Comparison of ENCODE assay signal across 22 mouse cellular contexts in genomic region chr2:148763648-148764388, GRCm38 (mm10). TPM values are rescaled to one million over a fixed set of nuclear protein-coding genes. Genes with fewer than 3 reads are reported as not detected.
DNase-seq lines count a peak whose midpoint lies in the region; ATAC-seq lines count a peak whose summit lies in the region.
"Had no signal": no experiment of that assay in that cellular context is flagged by ENCODE, and none has a peak within 500 bp of the region (broad histone marks: within the 10 kb centered on the region; RNA-seq: fewer than 3 reads in every experiment).

No protein-coding gene starts in this region.

- H3K4me2 ChIP-seq in liver, embryonic 16.5 days (ENCODE audit: low read depth, low read length): no peak overlapping the region
- no peak overlapping the region for H3K4me2 ChIP-seq in hindbrain, embryonic 11.5 days (replicated peaks; ENCODE audit: low read depth, low read length)
- H3K4me2 ChIP-seq: embryonic facial prominence, embryonic 13.5 days; forebrain, embryonic 12.5 days; midbrain, embryonic 11.5 days had no signal

- no peak overlapping the region for H3K27ac ChIP-seq in liver, embryonic 16.5 days (ENCODE audit: low read length)
- no peak overlapping the region for H3K27ac ChIP-seq in hindbrain, embryonic 11.5 days (ENCODE audit: low read depth, low read length)
- no peak overlapping the region for H3K27ac ChIP-seq in embryonic facial prominence, embryonic 10.5 days (replicated peaks)
- H3K27ac ChIP-seq: embryonic facial prominence, embryonic 13.5 days; forebrain, embryonic 12.5 days; heart, adult 2 months; liver, embryonic 14.5 days had no signal

- no peak for DNase-seq in liver
- peak; percentile 65 to 68 for DNase-seq in lung, adult 18-20 months
- no peak for DNase-seq in hindbrain, embryonic 11.5 days (ENCODE audit: low spot score)
- DNase-seq in embryonic facial prominence, embryonic 10.5 days (ENCODE audit: low spot score): no peak
- DNase-seq: adrenal gland, adult 2 months; cerebellum, adult 9-11 months; heart, adult 2 months; kidney, postnatal 14 days; layer of hippocampus, adult 9-11 months; right cerebral cortex, postnatal 14 days; thymus, postnatal 25 days had no signal

- H3K9ac ChIP-seq in liver, embryonic 16.5 days (ENCODE audit: low read depth, low read length): no peak overlapping the region
- no peak overlapping the region for H3K9ac ChIP-seq in hindbrain, embryonic 11.5 days (ENCODE audit: low read depth, low read length)
- H3K9ac ChIP-seq: embryonic facial prominence, embryonic 13.5 days; forebrain, embryonic 12.5 days; liver, embryonic 14.5 days had no signal

- ATAC-seq in liver, embryonic 16.5 days (ENCODE audit: low read depth): peak; percentile 11; the same call in 1 of the 2 replicates
- ATAC-seq in megakaryocyte progenitor cell, adult 5-6 weeks (replicated peaks; ENCODE audit: poor library complexity): peak; percentile 92
- ATAC-seq in erythroblast, adult 5-6 weeks (replicated peaks; ENCODE audit: low FRiP score, poor library complexity, severe bottlenecking): no peak
- ATAC-seq in hindbrain, embryonic 11.5 days (ENCODE audit: low FRiP score): no peak

- H3K9me3 ChIP-seq in liver, embryonic 16.5 days (replicated peaks; ENCODE audit: control insufficient read depth, low read length): no peaks in the 10 kb centered on the region
- no peaks in the 10 kb centered on the region for H3K9me3 ChIP-seq in hindbrain, embryonic 11.5 days (ENCODE audit: control insufficient read depth, low read length)
- no peaks in the 10 kb centered on the region for H3K9me3 ChIP-seq in embryonic facial prominence, embryonic 10.5 days
- H3K9me3 ChIP-seq: embryonic facial prominence, embryonic 13.5 days; forebrain, embryonic 12.5 days had no signal

- no peak overlapping the region for H3K4me3 ChIP-seq in liver, embryonic 16.5 days (ENCODE audit: low read depth, low read length)
- H3K4me3 ChIP-seq in hindbrain, embryonic 11.5 days (ENCODE audit: low read depth, low read length): no peak overlapping the region
- no peak overlapping the region for H3K4me3 ChIP-seq in embryonic facial prominence, embryonic 10.5 days
- H3K4me3 ChIP-seq: embryonic facial prominence, embryonic 13.5 days; forebrain, embryonic 12.5 days; heart, adult 2 months had no signal

- H3K36me3 ChIP-seq in liver, embryonic 16.5 days (ENCODE audit: control insufficient read depth, insufficient read depth): no peaks in the 10 kb centered on the region
- no peaks in the 10 kb centered on the region for H3K36me3 ChIP-seq in hindbrain, embryonic 11.5 days (ENCODE audit: control insufficient read depth, insufficient read depth, low read length)
- H3K36me3 ChIP-seq in embryonic facial prominence, embryonic 10.5 days (replicated peaks): no peaks in the 10 kb centered on the region
- H3K36me3 ChIP-seq: embryonic facial prominence, embryonic 13.5 days; forebrain, embryonic 12.5 days had no signal

- WGBS in liver, embryonic 16.5 days (ENCODE audit: insufficient replicate concordance): 80% methylated on average over 1 of the region's 1 CpGs
- WGBS in hindbrain, embryonic 11.5 days: 92% methylated on average over 1 of the region's 1 CpGs
- WGBS in embryonic facial prominence, embryonic 10.5 days: 88% methylated on average over 1 of the region's 1 CpGs

- H3K4me1 ChIP-seq in liver, embryonic 16.5 days (ENCODE audit: control insufficient read depth, low read depth, low read length): no peaks in the 10 kb centered on the region
- H3K4me1 ChIP-seq in hindbrain, embryonic 11.5 days (replicated peaks; ENCODE audit: control insufficient read depth, insufficient read depth, low read length): no peaks in the 10 kb centered on the region
- H3K4me1 ChIP-seq in embryonic facial prominence, embryonic 10.5 days: no peaks in the 10 kb centered on the region
- H3K4me1 ChIP-seq: embryonic facial prominence, embryonic 13.5 days; forebrain, embryonic 12.5 days had no signal

- no peaks in the 10 kb centered on the region for H3K27me3 ChIP-seq in liver, embryonic 16.5 days (ENCODE audit: control insufficient read depth, insufficient read depth, low read depth, low read length)
- H3K27me3 ChIP-seq in hindbrain, embryonic 11.5 days (ENCODE audit: control insufficient read depth, insufficient read depth, low read length): no peaks in the 10 kb centered on the region
- no peaks in the 10 kb centered on the region for H3K27me3 ChIP-seq in embryonic facial prominence, embryonic 10.5 days (replicated peaks; ENCODE audit: low read depth, poor library complexity, severe bottlenecking)
- H3K27me3 ChIP-seq: embryonic facial prominence, embryonic 13.5 days; forebrain, embryonic 12.5 days had no signal

RNA-seq across cellular contexts. Expression of gene Cst11, which starts 7.5 kb away (rescaled TPM):
- not detected in 2 replicates for polyA plus RNA-seq in liver, embryonic 16.5 days (2015; fragmentation: Nextera tagmentation; extraction: Ambion mirVana)
- not detected in 2 replicates for total RNA-seq in megakaryocyte progenitor cell, adult 5-6 weeks (2015)
- total RNA-seq in megakaryocyte progenitor cell, adult 5-6 weeks (2017): not detected in 2 replicates
- not detected in 2 replicates for total RNA-seq in erythroblast, adult 5-6 weeks (2015; ENCODE audit: low replicate concordance)
- total RNA-seq in erythroblast, adult 5-6 weeks (2017; ENCODE audit: low replicate concordance): not detected in 2 replicates
- polyA plus RNA-seq in hindbrain, embryonic 11.5 days (2014; fragmentation: Nextera tagmentation; extraction: Ambion mirVana): not detected in 2 replicates
- not detected in 2 replicates for polyA plus RNA-seq in embryonic facial prominence, embryonic 10.5 days (2016; fragmentation: Nextera tagmentation; extraction: Ambion mirVana)
- total RNA-seq: adrenal gland, adult 2 months; heart, adult 2 months; heart, postnatal 25 days; left cerebral cortex, postnatal 14 days had no signal
- polyA plus RNA-seq: adrenal gland, adult 2 months; embryonic facial prominence, embryonic 13.5 days; forebrain, embryonic 12.5 days; heart, adult 2 months; intestine, embryonic 14.5 days; liver, embryonic 14.5 days; midbrain, embryonic 11.5 days; stomach, embryonic 14.5 days had no signal

RNA-seq across cellular contexts. Expression of gene Cstl1, which starts 13.7 kb away (rescaled TPM):
- not detected in 2 replicates for polyA plus RNA-seq in liver, embryonic 16.5 days (2015; fragmentation: Nextera tagmentation; extraction: Ambion mirVana)
- not detected in 2 replicates for total RNA-seq in megakaryocyte progenitor cell, adult 5-6 weeks (2015)
- not detected in 2 replicates for total RNA-seq in megakaryocyte progenitor cell, adult 5-6 weeks (2017)
- total RNA-seq in erythroblast, adult 5-6 weeks (2015; ENCODE audit: low replicate concordance): not detected in 2 replicates
- total RNA-seq in erythroblast, adult 5-6 weeks (2017; ENCODE audit: low replicate concordance): not detected in 2 replicates
- polyA plus RNA-seq in hindbrain, embryonic 11.5 days (2014; fragmentation: Nextera tagmentation; extraction: Ambion mirVana): 0.32 TPM in 1 of 2 replicates, not detected in the other
- polyA plus RNA-seq in embryonic facial prominence, embryonic 10.5 days (2016; fragmentation: Nextera tagmentation; extraction: Ambion mirVana): not detected in 2 replicates
- total RNA-seq: heart, adult 2 months; heart, postnatal 25 days; left cerebral cortex, postnatal 14 days had no signal
- polyA plus RNA-seq: adrenal gland, adult 2 months; embryonic facial prominence, embryonic 13.5 days; forebrain, embryonic 12.5 days; heart, adult 2 months; intestine, embryonic 14.5 days; liver, embryonic 14.5 days; midbrain, embryonic 11.5 days; stomach, embryonic 14.5 days had no signal

RNA-seq across cellular contexts. Expression of gene 8030411F24Rik, which starts 18.0 kb away (rescaled TPM):
- polyA plus RNA-seq in liver, embryonic 16.5 days (2015; fragmentation: Nextera tagmentation; extraction: Ambion mirVana): not detected in 2 replicates
- total RNA-seq in megakaryocyte progenitor cell, adult 5-6 weeks (2015): not detected in 2 replicates
- not detected in 2 replicates for total RNA-seq in megakaryocyte progenitor cell, adult 5-6 weeks (2017)
- not detected in 2 replicates for total RNA-seq in erythroblast, adult 5-6 weeks (2015; ENCODE audit: low replicate concordance)
- total RNA-seq in erythroblast, adult 5-6 weeks (2017; ENCODE audit: low replicate concordance): not detected in 2 replicates
- not detected in 2 replicates for polyA plus RNA-seq in hindbrain, embryonic 11.5 days (2014; fragmentation: Nextera tagmentation; extraction: Ambion mirVana)
- polyA plus RNA-seq in embryonic facial prominence, embryonic 10.5 days (2016; fragmentation: Nextera tagmentation; extraction: Ambion mirVana): not detected in 2 replicates
- total RNA-seq: adrenal gland, adult 2 months; heart, adult 2 months; heart, postnatal 25 days; left cerebral cortex, postnatal 14 days had no signal
- polyA plus RNA-seq: adrenal gland, adult 2 months; embryonic facial prominence, embryonic 13.5 days; forebrain, embryonic 12.5 days; heart, adult 2 months; intestine, embryonic 14.5 days; liver, embryonic 14.5 days; midbrain, embryonic 11.5 days; stomach, embryonic 14.5 days had no signal

RNA-seq across cellular contexts. Expression of gene Cst12, which starts 25.3 kb away (rescaled TPM):
- polyA plus RNA-seq in liver, embryonic 16.5 days (2015; fragmentation: Nextera tagmentation; extraction: Ambion mirVana): not detected in 2 replicates
- total RNA-seq in megakaryocyte progenitor cell, adult 5-6 weeks (2015): not detected in 2 replicates
- total RNA-seq in megakaryocyte progenitor cell, adult 5-6 weeks (2017): not detected in 2 replicates
- not detected in 2 replicates for total RNA-seq in erythroblast, adult 5-6 weeks (2015; ENCODE audit: low replicate concordance)
- not detected in 2 replicates for total RNA-seq in erythroblast, adult 5-6 weeks (2017; ENCODE audit: low replicate concordance)
- polyA plus RNA-seq in hindbrain, embryonic 11.5 days (2014; fragmentation: Nextera tagmentation; extraction: Ambion mirVana): not detected in 2 replicates
- polyA plus RNA-seq in embryonic facial prominence, embryonic 10.5 days (2016; fragmentation: Nextera tagmentation; extraction: Ambion mirVana): not detected in 2 replicates
- total RNA-seq: adrenal gland, adult 2 months had no signal
- polyA plus RNA-seq: adrenal gland, adult 2 months; embryonic facial prominence, embryonic 13.5 days; forebrain, embryonic 12.5 days; heart, adult 2 months; liver, embryonic 14.5 days; midbrain, embryonic 11.5 days; stomach, embryonic 14.5 days had no signal

RNA-seq across cellular contexts. Expression of gene Napb, which starts 31.6 kb away (rescaled TPM):
- polyA plus RNA-seq in liver, embryonic 16.5 days (2015; fragmentation: Nextera tagmentation; extraction: Ambion mirVana): 0.27 and 0.34 TPM in 2 replicates
- 0.64 and 0.81 TPM in 2 replicates for total RNA-seq in megakaryocyte progenitor cell, adult 5-6 weeks (2015)
- total RNA-seq in megakaryocyte progenitor cell, adult 5-6 weeks (2017): 0.37 and 0.84 TPM in 2 replicates
- not detected in 2 replicates for total RNA-seq in erythroblast, adult 5-6 weeks (2015; ENCODE audit: low replicate concordance)
- total RNA-seq in erythroblast, adult 5-6 weeks (2017; ENCODE audit: low replicate concordance): 0.28 TPM in 1 of 2 replicates, not detected in the other
- 24.1 and 25.8 TPM in 2 replicates for polyA plus RNA-seq in hindbrain, embryonic 11.5 days (2014; fragmentation: Nextera tagmentation; extraction: Ambion mirVana)
- polyA plus RNA-seq in embryonic facial prominence, embryonic 10.5 days (2016; fragmentation: Nextera tagmentation; extraction: Ambion mirVana): 5.7 and 6.0 TPM in 2 replicates

Comparison
In these comparisons a context has a peak if more than half of its experiments do, and no peak if none do; other contexts are left out.
1. ATAC-seq: peak in liver, embryonic 16.5 days (single experiment) and megakaryocyte progenitor cell, adult 5-6 weeks (single experiment); none in erythroblast, adult 5-6 weeks (single experiment) and hindbrain, embryonic 11.5 days (single experiment).
2. DNase-seq: peak in lung, adult 18-20 months (2 of 2); none in liver (single experiment), hindbrain, embryonic 11.5 days (single experiment) and embryonic facial prominence, embryonic 10.5 days (single experiment).